Mouse (Mus musculus): ENCODE data around the gene Vps18.

GRCm38 (mm10) chr2:119260518-119260917, 28.0 kb upstream of the Vps18 start:
- TF ChIP-seq POLR2A (IDR thresholded peaks at IDR 0.05; ENCODE audit: insufficient read length, low read depth) (no peak), TCF12 (IDR thresholded peaks at IDR 0.05; ENCODE audit: insufficient read depth, poor library complexity, severe bottlenecking) (no peak), SRF (IDR thresholded peaks at IDR 0.05; ENCODE audit: control insufficient read depth, insufficient read length, low read depth) (no peak), MYOD1 (IDR thresholded peaks at IDR 0.05; ENCODE audit: control insufficient read depth in 1 of 3, insufficient read length in 2 of 3, low read depth in 2 of 3) (no peak), POLR2AphosphoS2 (IDR thresholded peaks at IDR 0.05; ENCODE audit: insufficient read length, low read depth) (no peak), USF1 (IDR thresholded peaks at IDR 0.05; ENCODE audit: low read depth) (no peak)
